Mouse (Mus musculus) lung, postnatal 0 days (tissue): ENCODE measurements around the gene Swsap1. TPM values are rescaled to one million over a fixed set of nuclear protein-coding genes. Genes with fewer than 3 reads are reported as not detected.
A peak's percentile ranks its signal among the peaks of the same experiment; 100 is the strongest.

Experiments
- ATAC-seq: fragments of 200-750 bp; cut with Nextera tagmentation; 2 replicates; pipeline ENCODE4 v1.8.0; 2017; ENCODE audit warnings: moderate library complexity
- DNase-seq: peaks from one replicate; pipeline ENCODE4 v3.0.0-alpha.2; 2016; ENCODE audit warnings: low spot score
- H3K27ac ChIP-seq: fragments of 300-500 bp; sonication (generic); 2 replicates; pipeline ENCODE4 v1.5.1; 2014; ENCODE audit warnings: antibody characterized with exemption, mild to moderate bottlenecking, low read length, mixed read lengths
- H3K27me3 ChIP-seq: fragments of 300-500 bp; sonication (generic); replicated peaks from 2 replicates; pipeline ENCODE4 v1.6.1; 2014; ENCODE audit warnings: low read length, mixed read lengths; ENCODE audit not compliant: insufficient read depth
- H3K36me3 ChIP-seq: fragments of 300-500 bp; sonication (generic); 2 replicates; pipeline ENCODE4 v1.6.1; 2014; ENCODE audit warnings: low read length, mixed read lengths; ENCODE audit not compliant: insufficient read depth
- H3K4me1 ChIP-seq: fragments of 300-500 bp; sonication (generic); 2 replicates; pipeline ENCODE4 v1.6.1; 2014; ENCODE audit warnings: antibody characterized with exemption, low read depth, low read length, mixed read lengths; ENCODE audit not compliant: insufficient read depth
- H3K4me2 ChIP-seq: fragments of 300-500 bp; sonication (generic); replicated peaks from 2 replicates; pipeline ENCODE4 v1.6.1; 2014; ENCODE audit warnings: low read depth, mild to moderate bottlenecking, low read length, moderate library complexity, mixed read lengths
- H3K4me3 ChIP-seq: fragments of 300-500 bp; sonication (generic); 2 replicates; pipeline ENCODE4 v1.5.1; 2014; ENCODE audit warnings: low read depth, low read length
- H3K9ac ChIP-seq: fragments of 300-500 bp; sonication (generic); replicated peaks from 2 replicates; pipeline ENCODE4 v1.6.1; 2014; ENCODE audit warnings: low read depth, mild to moderate bottlenecking
- H3K9me3 ChIP-seq: fragments of 300-500 bp; sonication (generic); 2 replicates; pipeline ENCODE4 v1.6.1; 2016; ENCODE audit warnings: low read length, mixed read lengths
- CTCF ChIP-seq: IDR thresholded peaks from 2 replicates; pipeline ENCODE4 v1.5.1; 2016; ENCODE audit warnings: antibody characterized with exemption, mild to moderate bottlenecking
- EP300 ChIP-seq: IDR thresholded peaks from 2 replicates; pipeline ENCODE4 v1.6.1; 2016; ENCODE audit warnings: antibody characterized with exemption, mild to moderate bottlenecking, control low read depth
- WGBS: fragments of 180-500 bp; shearing (Covaris S2); extraction: QIAGEN DNeasy Blood & Tissue Kit; methylation state at CpG from one replicate; pipeline ENCODE4 v1.1.7; 2014; 5-methylcytosine and 5-hydroxymethylcytosine counted together
- polyA plus RNA-seq: library from polyadenylated mRNA; unstranded; fragments of >200 nt; fragmentation: Nextera tagmentation; extraction: Ambion mirVana; gene quantifications from 2 replicates; pipeline ENCODE4 v1.2.1, GENCODE M21; 2015

Gene Swsap1
- polyA plus RNA-seq, 1 experiment from 2014 or later: 5.7 TPM

DNA sequence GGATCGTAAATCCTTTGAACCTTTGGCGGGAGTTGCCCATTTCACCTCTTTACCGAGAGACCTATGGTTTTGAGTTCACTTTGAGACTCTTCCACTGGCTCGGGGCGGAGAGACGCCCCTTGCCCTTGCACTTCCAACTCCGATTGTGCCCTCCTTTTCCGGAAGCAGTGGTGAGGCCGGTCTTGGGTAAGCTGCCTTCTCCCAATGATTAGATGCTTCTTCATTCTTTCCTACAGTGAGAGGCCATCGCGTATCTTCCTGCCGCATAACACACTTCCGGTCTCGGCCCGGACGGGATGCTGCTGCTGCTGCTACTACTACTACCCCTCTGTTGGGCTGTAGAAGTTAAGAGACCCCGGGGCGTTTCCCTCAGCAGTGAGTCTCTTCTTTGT, 47.6 kb downstream of the Swsap1 start:
- WGBS: 0% methylated on average over 18 of the region's 18 CpGs
- H3K4me2 ChIP-seq: peak overlapping the region; percentile 81
- H3K36me3 ChIP-seq: peaks cover 9% of the 10 kb centered on the region
- H3K9ac ChIP-seq: peak overlapping the region; percentile 43
- peak overlapping the region; percentile 67 for H3K4me3 ChIP-seq
- no peaks in the 10 kb centered on the region for H3K9me3 ChIP-seq
- DNase-seq (no peak), ATAC-seq (peak; percentile 0; the same call in 1 of the 2 replicates)
- peaks cover 8% of the 10 kb centered on the region; the same call in 1 of the 2 replicates for H3K4me1 ChIP-seq
- H3K27ac ChIP-seq: peak overlapping the region; percentile 43; the same call in 1 of the 2 replicates
- H3K27me3 ChIP-seq: no peaks in the 10 kb centered on the region
- TF ChIP-seq EP300 (no peak), CTCF (no peak)

DNA sequence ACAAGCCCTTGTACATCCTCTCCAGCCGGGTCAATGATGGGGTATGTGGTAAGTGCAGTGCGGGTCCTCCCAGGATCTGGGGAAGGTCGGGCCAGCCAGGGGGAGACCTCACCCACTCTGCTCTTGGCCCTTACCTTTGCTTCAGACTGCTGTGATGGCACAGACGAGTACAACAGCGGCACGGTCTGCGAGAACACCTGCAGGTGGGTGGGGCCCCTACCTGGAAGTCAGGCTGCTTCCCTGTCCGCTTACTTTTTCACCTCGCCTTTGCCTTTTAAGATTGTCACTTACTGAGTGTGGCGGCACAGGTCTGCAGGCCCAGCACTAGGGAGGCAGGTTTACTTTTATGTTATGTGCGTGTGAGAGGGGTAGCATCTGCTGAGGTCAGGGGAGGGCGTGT, 49.0 kb downstream of the Swsap1 start:
- TF ChIP-seq EP300 (no peak), CTCF (no peak)
- Histone ChIP-seq H3K27ac (no peak overlapping the region), H3K9ac (no peak overlapping the region), H3K9me3 (no peaks in the 10 kb centered on the region), H3K4me2 (no peak overlapping the region), H3K27me3 (no peaks in the 10 kb centered on the region), H3K4me1 (peaks cover 8% of the 10 kb centered on the region; the same call in 1 of the 2 replicates), H3K4me3 (no peak overlapping the region), H3K36me3 (peaks cover 18% of the 10 kb centered on the region)
- DNase-seq (no peak), ATAC-seq (no peak)
- 90% methylated on average over 12 of the region's 12 CpGs for WGBS

Other genes starting within 250 kb of the Swsap1 start
- 52.2 and 56.8 TPM in 2 replicates for gene Ldlr, start 232.3 kb upstream of the Swsap1 start, polyA plus RNA-seq
- gene Spc24, start 195.5 kb upstream of the Swsap1 start, polyA plus RNA-seq: 13.4 and 15.7 TPM in 2 replicates
- gene Kank2, start 157.0 kb upstream of the Swsap1 start, polyA plus RNA-seq: 23.3 and 24.0 TPM in 2 replicates
- 6.2 and 7.4 TPM in 2 replicates for gene Angptl8, start 120.2 kb upstream of the Swsap1 start, polyA plus RNA-seq
- 35.8 and 43.2 TPM in 2 replicates for gene Dock6, start 103.1 kb upstream of the Swsap1 start, polyA plus RNA-seq
- 28.4 and 31.0 TPM in 2 replicates for gene Rab3d, start 37.6 kb upstream of the Swsap1 start, polyA plus RNA-seq
- gene Ccdc159, start 28.3 kb upstream of the Swsap1 start, polyA plus RNA-seq: 1.2 and 1.4 TPM in 2 replicates
- gene Tmem205, start 28.2 kb upstream of the Swsap1 start, polyA plus RNA-seq: 106 and 107 TPM in 2 replicates
- 2.2 and 3.3 TPM in 2 replicates for gene Plppr2, start 18.7 kb upstream of the Swsap1 start, polyA plus RNA-seq
- 5.7 and 7.4 TPM in 2 replicates for gene Epor, start 7.8 kb downstream of the Swsap1 start, polyA plus RNA-seq
- 6.0 and 6.4 TPM in 2 replicates for gene Rgl3, start 33.7 kb downstream of the Swsap1 start, polyA plus RNA-seq
- gene Ccdc151, start 46.9 kb downstream of the Swsap1 start, polyA plus RNA-seq: 5.3 and 6.0 TPM in 2 replicates
- 51.9 and 56.1 TPM in 2 replicates for gene Prkcsh, start 47.1 kb downstream of the Swsap1 start, polyA plus RNA-seq
- 0.04 TPM in 1 of 2 replicates, not detected in the other for gene Elavl3, start 96.3 kb downstream of the Swsap1 start, polyA plus RNA-seq
- gene Gm49318, start 115.5 kb downstream of the Swsap1 start, polyA plus RNA-seq: not detected in 2 replicates
- gene Zfp653, start 115.6 kb downstream of the Swsap1 start, polyA plus RNA-seq: 8.8 and 8.9 TPM in 2 replicates
- gene Ecsit, start 129.7 kb downstream of the Swsap1 start, polyA plus RNA-seq: 21.3 and 21.9 TPM in 2 replicates
- 43.7 and 64.8 TPM in 2 replicates for gene Cnn1, start 143.5 kb downstream of the Swsap1 start, polyA plus RNA-seq
- gene Elof1, start 161.4 kb downstream of the Swsap1 start, polyA plus RNA-seq: 188 and 191 TPM in 2 replicates
- 8.9 and 9.1 TPM in 2 replicates for gene Acp5, start 180.0 kb downstream of the Swsap1 start, polyA plus RNA-seq
- 100 and 112 TPM in 2 replicates for gene Pigyl, start 201.1 kb downstream of the Swsap1 start, polyA plus RNA-seq
- 0.49 and 1.0 TPM in 2 replicates for gene Zfp872, start 232.3 kb downstream of the Swsap1 start, polyA plus RNA-seq